Mouse (Mus musculus) mouse trophoblast stem cell (cell line): Measurements from ENCODE around the gene Mtch2.
"Not testable (repeated sequence)": the region's sequence is repeated elsewhere in the genome, so short reads cannot be mapped to it uniquely, and the experiment has no call there.

Experiments
- in situ Hi-C, 2 experiments: fragments of 300-500 bp; cut with MseI, MboI; formaldehyde crosslinking; loops; 2 replicates in 1 of 2; 3 replicates in 1 of 2; pipeline ENCODE4 v1.15.1; 2025

The Mtch2 gene

GRCm38 (mm10) chr2:90846955-90847680 lies at the start of gene Mtch2:
Mtch2 (plus strand) TSS chr2:90847155.
- in situ Hi-C loops, result no loop called here

- in situ Hi-C loops, result no loop called here
Measured at GRCm38 (mm10) chr2:90808241-90809126, 38.5 kb upstream of the Mtch2 start.

GRCm38 (mm10) chr2:90810751-90811150 lies 36.2 kb upstream of the Mtch2 start:
- in situ Hi-C loops, result no loop called here

GRCm38 (mm10) chr2:90815266-90815665 lies 31.7 kb upstream of the Mtch2 start:
- in situ Hi-C loops, result no loop called here

GRCm38 (mm10) chr2:90816144-90816543 lies 30.8 kb upstream of the Mtch2 start:
- in situ Hi-C loops, result no loop called here

GRCm38 (mm10) chr2:90818710-90819109 lies 28.2 kb upstream of the Mtch2 start:
- in situ Hi-C loops, result no loop called here

GRCm38 (mm10) chr2:90820894-90821293 lies 26.1 kb upstream of the Mtch2 start:
- in situ Hi-C loops, result no loop called here

GRCm38 (mm10) chr2:90822978-90823377 lies 24.0 kb upstream of the Mtch2 start:
- in situ Hi-C loops, result no loop called here

GRCm38 (mm10) chr2:90823781-90824180 lies 23.2 kb upstream of the Mtch2 start:
- in situ Hi-C loops, result no loop called here

- in situ Hi-C loops, result not testable (repeated sequence)
Measured at GRCm38 (mm10) chr2:90824528-90824927, 22.4 kb upstream of the Mtch2 start.

GRCm38 (mm10) chr2:90825515-90826172 lies 21.3 kb upstream of the Mtch2 start:
- in situ Hi-C loops, result no loop called here

GRCm38 (mm10) chr2:90828739-90829138 lies 18.2 kb upstream of the Mtch2 start:
- in situ Hi-C loops, result no loop called here

- in situ Hi-C loops, result no loop called here
Measured at GRCm38 (mm10) chr2:90833502-90833901, 13.5 kb upstream of the Mtch2 start.

GRCm38 (mm10) chr2:90838621-90839020 lies 8.3 kb upstream of the Mtch2 start:
- in situ Hi-C loops, result no loop called here

GRCm38 (mm10) chr2:90843666-90844065 lies 3.3 kb upstream of the Mtch2 start:
- in situ Hi-C loops, result no loop called here

GRCm38 (mm10) chr2:90844262-90844661 lies 2.7 kb upstream of the Mtch2 start:
- in situ Hi-C loops, result no loop called here

- in situ Hi-C loops, result no loop called here
Measured at GRCm38 (mm10) chr2:90845234-90845633, 1.7 kb upstream of the Mtch2 start.

- in situ Hi-C loops, result no loop called here
Measured at GRCm38 (mm10) chr2:90846171-90846570, 784 bp upstream of the Mtch2 start.

GRCm38 (mm10) chr2:90846597-90846954 lies 379 bp upstream of the Mtch2 start:
- in situ Hi-C loops, result no loop called here

- in situ Hi-C loops, result no loop called here
Measured at GRCm38 (mm10) chr2:90847681-90848050, 711 bp downstream of the Mtch2 start.

GRCm38 (mm10) chr2:90848331-90848730 lies 1.4 kb downstream of the Mtch2 start:
- in situ Hi-C loops, result no loop called here

- in situ Hi-C loops, result no loop called here
Measured at GRCm38 (mm10) chr2:90850401-90850800, 3.4 kb downstream of the Mtch2 start.
